Mouse (Mus musculus): Measurements from ENCODE around the gene Prps1. TPM values are rescaled to one million over a fixed set of nuclear protein-coding genes. Genes with fewer than 3 reads are reported as not detected.
"Not testable (repeated sequence)": the region's sequence is repeated elsewhere in the genome, so short reads cannot be mapped to it uniquely, and the experiment has no call there.

The Prps1 gene
- total RNA-seq, 2 experiments from 2014 or later, result 23.4 to 24.6 TPM

DNA sequence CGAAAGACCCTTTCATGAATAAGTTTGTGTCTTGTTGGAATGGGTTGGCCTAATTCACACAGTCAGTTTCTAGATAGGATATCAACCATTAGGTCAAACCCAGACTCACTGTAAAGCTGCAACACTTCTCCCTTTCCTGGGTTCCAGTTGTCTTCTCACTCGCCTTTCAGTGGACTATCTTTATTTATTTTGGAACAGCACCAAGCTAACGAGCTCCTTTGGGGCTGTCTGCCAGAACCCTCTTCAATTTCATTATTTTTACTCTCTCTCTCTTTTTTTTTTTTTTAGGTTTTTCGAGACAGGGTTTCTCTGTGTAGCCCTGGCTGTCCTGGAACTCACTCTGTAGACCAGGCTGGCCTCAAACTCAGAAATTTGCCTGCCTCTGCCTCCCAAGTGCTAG lies 42.0 kb downstream of the Prps1 start:
- DNase-seq; intact Hi-C loops (cut with DNase I): not testable (repeated sequence)

- intact Hi-C loops (cut with DNase I), result no loop called here
- DNase-seq, result no peak
These were observed 43.9 kb downstream of the Prps1 start for GRCm38 (mm10) chrX:140500306-140500705.

DNA sequence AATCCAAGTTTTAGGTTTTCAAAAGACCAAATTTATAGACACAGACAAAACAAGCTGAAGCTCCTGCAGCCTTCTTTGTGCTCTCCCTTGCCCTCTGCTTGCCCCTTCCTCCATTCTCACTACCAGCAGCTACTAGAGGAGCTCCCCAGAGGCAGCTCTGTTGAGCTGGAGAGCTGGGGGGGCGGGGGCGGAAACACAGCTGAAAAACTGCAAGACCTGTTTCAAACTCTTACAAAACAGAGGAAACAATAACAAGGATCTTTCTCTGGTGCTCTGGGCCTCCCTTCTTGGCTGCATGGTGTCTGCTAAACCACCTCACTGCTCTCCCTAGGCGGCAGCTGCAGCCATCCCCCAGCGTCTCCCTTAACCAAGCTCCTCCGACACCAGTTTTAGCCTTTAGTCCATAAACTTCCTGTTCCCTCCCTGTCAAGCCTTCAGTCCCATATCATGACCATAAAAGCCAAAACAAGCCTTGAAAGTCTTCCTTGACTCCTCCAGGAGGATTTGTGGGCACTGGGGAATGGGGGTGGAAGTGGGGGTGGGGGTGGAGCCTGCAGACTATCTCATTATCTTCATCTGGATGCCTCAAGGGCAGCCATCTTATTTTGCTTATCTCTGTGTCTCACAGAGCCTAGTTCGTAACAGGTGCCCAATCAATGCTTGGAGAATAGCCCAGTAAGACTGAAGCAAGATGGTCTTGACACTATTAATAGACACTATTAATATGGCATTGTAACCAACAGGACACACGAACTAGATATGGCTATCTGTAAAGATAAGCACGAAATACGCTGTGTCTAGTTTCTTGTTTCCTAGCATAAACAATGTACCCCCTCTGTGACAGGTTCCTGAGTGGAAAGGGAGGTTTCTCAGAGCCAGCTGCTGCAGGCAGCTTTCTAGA lies 45.2 kb downstream of the Prps1 start:
- intact Hi-C loops (cut with DNase I), result no loop called here
- peak in 1 of 2 experiments; percentile 11 for DNase-seq

DNA sequence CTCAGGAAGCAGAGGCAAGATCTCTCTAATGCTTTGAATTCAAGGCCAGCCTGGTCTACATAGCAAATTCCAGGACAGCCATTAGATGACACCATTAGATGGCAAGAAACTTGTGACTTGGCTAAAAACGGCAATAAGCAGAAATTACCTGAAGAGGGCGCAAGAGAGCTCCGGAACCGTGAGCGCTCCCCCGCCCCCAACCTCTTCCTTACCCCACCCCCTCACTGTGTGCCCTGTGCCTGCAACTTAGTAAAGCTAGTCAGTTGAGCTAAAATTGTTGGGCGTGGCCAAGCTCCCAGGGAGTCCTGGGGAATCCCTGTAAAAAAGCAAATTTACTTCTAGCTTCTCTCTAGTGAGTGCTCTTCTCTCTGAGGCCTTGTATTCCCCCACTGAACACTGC lies 47.5 kb downstream of the Prps1 start:
- intact Hi-C loops (cut with DNase I), result loop anchor here (1.0 kb wide), 1 partner anchor 40 kb away; no protein-coding TSS in a partner anchor
- peak; percentile 70 to 73 for DNase-seq

DNA sequence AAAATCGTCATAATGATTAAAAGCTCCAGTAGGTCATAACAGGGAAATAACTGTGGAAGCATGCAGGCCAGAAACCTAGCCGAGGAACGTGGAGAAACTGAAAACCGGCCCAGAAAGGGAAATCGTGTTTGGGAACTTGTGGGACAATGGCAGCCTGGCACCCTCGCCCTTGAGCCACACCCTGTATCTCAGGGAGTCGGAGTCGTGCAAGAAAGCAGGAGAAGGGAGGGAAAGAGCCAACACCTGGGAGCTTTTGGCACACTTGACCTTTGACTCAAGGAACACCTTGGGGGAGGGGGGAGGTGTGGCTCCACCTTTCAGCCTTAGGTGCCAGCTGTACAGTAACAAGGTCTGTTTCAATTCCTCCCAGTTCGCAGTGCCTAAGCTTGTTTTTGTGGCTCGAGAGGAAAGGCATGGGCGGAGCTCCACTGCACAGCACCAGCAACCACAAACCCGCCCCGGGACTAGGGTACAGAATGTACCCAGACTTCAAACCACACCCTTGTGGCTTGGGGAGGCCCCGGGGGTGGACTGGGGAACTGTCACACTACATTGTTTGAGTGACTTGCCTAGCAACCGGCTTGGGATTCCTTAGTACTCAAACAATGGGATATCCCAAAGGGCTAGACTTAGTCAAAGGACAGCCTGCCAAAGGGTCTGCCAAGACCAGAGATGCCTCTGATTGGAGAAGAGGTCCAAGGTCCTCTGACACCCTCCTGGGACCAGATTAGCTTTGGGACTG lies 49.3 kb downstream of the Prps1 start:
- intact Hi-C loops (cut with DNase I), result no loop called here
- peak; percentile 65 to 80 for DNase-seq

GRCm38 (mm10) chrX:140506436-140507180 lies 50.2 kb downstream of the Prps1 start:
- intact Hi-C loops (cut with DNase I), result no loop called here
- DNase-seq, result no peak

DNA sequence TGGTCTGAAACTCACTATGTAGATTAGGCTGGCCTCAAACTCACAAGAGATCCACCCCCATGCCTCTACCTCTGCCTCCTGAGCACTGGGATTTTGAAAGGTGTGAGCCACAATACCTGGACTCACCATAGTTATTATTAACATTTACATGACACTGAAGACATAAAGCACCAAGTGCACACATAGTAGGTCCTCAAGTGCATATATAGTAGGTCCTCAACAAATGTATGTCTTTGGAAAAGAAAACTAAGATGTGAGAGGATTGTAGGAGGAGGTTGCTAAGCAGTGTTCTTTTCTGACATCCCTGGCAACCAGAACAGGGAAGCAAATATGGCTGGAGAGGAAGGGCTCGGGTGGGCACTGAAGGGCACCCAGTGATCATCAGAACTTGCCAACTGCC lies 51.0 kb downstream of the Prps1 start:
- intact Hi-C loops (cut with DNase I), result no loop called here
- no peak for DNase-seq

- intact Hi-C loops (cut with DNase I); DNase-seq: not testable (repeated sequence)
These were observed 52.4 kb downstream of the Prps1 start for GRCm38 (mm10) chrX:140508791-140509190.

DNA sequence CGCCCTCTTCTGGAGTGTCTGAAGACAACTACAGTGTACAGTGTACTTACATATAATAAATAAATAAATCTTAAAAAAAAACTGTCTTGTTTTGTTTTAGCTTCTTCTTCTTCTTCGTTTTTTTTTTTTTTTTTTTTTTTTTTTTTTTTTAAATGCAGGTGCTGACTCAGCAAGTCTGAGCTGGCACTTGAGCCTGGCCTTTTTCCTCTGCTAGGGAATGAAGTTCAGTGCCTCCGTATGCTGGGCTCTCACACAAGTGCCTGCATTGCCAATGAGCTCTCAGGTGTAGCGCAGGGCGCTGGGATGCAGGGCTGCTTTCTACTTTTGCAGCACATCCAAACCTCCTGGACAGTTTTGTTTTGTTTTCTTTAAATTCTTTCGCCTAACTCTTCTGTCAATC lies 53.4 kb downstream of the Prps1 start:
- DNase-seq, result no peak
- intact Hi-C loops (cut with DNase I), result no loop called here

GRCm38 (mm10) chrX:140510696-140511429 lies 54.5 kb downstream of the Prps1 start:
- intact Hi-C loops (cut with DNase I), result no loop called here
- DNase-seq, result peak; percentile 73 to 78

DNA sequence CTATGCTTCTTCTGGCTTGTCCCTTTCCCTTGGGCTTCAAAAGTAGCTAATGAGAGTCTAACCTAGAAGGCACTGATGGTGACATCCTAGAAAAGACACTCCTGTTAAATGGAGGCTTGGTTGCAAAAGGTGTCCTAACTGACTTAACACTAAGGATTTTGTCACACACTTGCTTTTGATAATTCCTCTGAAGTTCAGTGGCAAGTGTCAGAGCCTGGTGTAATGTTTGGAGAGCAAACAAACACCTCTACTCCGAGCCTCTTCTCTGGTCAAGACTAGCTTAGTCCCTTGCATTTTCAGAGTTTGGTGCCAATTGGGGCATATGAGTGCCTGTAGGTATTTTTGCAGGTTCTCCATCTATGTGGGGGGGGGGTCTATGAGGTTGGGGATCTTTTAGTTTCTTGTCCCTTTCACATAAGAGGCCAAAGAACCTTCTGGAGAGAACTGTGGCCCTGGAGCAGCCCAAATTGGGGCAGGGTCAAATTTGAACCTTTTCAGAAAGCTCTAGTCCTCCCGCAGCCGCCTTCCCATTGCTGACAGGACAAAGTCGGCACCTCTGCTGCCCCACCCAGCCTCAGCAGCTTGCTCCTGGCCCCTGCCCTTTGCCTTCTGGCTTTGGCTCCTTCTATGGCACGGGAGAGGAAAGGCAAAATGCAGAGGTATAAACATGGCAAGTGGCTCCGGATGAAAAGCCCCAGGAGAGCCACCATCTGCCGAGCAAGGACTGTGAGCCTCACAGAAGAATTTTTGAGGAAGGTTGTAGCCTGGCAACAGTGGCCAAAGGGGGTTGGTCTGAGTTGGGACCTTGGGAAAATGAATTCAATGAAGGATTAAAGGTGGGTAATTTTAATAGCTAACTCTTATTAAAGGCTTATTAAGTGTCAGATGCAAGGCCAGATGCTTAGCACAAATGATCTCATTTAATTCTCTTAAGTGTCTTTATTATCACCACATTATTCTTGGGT lies 55.6 kb downstream of the Prps1 start:
- DNase-seq, result peak in 1 of 2 experiments; percentile 10
- intact Hi-C loops (cut with DNase I), result no loop called here

DNA sequence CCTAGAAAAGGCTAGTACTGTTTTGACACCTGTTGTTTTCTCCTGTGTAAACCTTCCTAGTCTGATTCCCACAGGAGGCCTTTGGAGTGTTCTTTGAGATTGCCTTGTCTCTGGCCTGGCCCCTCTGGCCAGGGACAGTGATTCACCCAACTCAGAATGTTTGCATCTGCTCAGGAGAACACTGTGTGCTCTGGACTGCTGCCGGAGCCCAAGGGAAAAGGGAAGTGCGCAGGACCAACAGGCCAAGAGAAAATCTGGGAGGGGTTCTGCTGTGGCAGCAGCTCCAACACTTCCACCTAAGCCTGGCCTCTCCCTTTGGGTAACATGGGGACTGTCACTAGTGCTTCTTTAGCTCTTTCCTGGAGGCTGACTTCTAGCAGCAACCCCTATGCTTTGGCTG lies 57.0 kb downstream of the Prps1 start:
- intact Hi-C loops (cut with DNase I), result no loop called here
- DNase-seq, result peak in 1 of 2 experiments; percentile 62

DNA sequence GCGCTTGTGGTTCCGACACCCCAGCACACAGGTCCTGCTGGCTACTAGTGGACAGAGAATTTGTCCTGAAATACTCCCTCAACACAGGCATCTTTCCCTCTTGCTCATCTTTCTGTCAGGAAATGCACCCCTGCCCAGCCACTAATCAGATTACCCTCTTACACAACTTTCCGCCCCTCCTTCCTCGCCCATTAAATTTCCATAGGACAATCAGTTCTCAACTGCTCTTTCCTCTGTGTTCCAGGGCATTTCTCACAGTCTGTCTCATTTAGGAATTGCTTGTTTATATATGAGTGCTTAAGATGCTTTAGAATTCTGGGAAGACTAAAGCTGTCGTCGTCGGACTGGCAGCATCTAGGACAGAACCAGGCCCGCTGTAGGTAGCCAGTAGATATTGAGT lies 61.9 kb downstream of the Prps1 start:
- DNase-seq, result no peak
- intact Hi-C loops (cut with DNase I), result no loop called here

GRCm38 (mm10) chrX:140520146-140521102 lies 64.0 kb downstream of the Prps1 start:
- peak; percentile 90 for DNase-seq
- intact Hi-C loops (cut with DNase I), result no loop called here

DNA sequence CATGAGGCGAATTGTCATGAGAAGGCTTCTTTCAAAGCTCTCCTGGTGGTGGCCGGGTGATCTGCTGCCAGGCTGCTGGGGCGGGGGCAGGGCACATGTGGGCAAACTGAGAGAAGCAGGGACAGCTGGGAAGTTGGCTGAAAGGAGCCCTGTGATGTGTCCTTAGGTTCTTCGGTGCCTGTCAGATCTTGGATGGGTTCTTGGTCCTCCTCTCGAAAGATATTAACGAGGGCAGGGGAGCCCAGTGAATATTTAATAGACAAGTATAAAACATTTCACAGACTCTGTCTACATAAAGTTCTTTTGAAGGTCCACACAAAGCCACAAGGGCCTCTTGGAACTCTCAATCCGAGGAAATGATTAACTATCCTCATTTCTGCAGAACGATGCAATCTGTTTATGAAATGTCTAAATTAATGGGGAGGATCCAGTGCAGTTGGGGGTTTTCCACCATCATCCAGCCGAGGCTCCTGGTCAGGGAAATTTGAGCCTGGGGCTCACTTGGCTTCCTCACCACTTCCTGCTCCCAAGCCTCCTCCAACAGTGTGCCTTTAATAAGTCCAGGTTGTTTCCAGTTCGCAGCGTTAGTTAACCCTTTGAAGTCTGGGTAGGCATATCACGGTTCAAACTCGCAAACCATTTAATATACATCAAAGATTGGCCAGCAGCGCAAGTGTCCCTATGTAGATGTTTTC lies 65.8 kb downstream of the Prps1 start:
- intact Hi-C loops (cut with DNase I), result no loop called here
- no peak for DNase-seq

- intact Hi-C loops (cut with DNase I), result no loop called here
- no peak for DNase-seq
These were observed 67.8 kb downstream of the Prps1 start for GRCm38 (mm10) chrX:140524231-140524630.
